Mouse (Mus musculus) erythroblast, embryonic 14.5 days (primary cell): ENCODE results near the gene Tnfsfm13. TPM values are rescaled to one million over a fixed set of nuclear protein-coding genes. Genes with fewer than 3 reads are reported as not detected.

ENCODE experiments used
- H3K27me3 ChIP-seq: 2 replicates; pipeline ENCODE4 v1.6.1; 2012; ENCODE audit warnings: inconsistent platforms; ENCODE audit not compliant: control insufficient read depth
- H3K36me3 ChIP-seq: 2 replicates; pipeline ENCODE4 v1.6.1; 2012; ENCODE audit warnings: mild to moderate bottlenecking, inconsistent platforms; ENCODE audit not compliant: control insufficient read depth
- H3K4me1 ChIP-seq: 2 replicates; pipeline ENCODE4 v1.6.1; 2012; ENCODE audit warnings: inconsistent platforms; ENCODE audit not compliant: control insufficient read depth
- H3K4me3 ChIP-seq: replicated peaks from 2 replicates; pipeline ENCODE3; 2012; ENCODE audit warnings: moderate library complexity, mild to moderate bottlenecking, inconsistent platforms
- H3K9me3 ChIP-seq: 2 replicates; pipeline ENCODE4 v1.6.1; 2012; ENCODE audit warnings: low read length, inconsistent platforms, mixed read lengths; ENCODE audit not compliant: control insufficient read depth
- GATA1 ChIP-seq: IDR thresholded peaks from 2 replicates; pipeline ENCODE4 v1.6.1; 2012; ENCODE audit warnings: low read length, inconsistent platforms, mixed read lengths
- TAL1 ChIP-seq: IDR thresholded peaks from 3 replicates; pipeline ENCODE4 v1.6.1; 2012; ENCODE audit warnings: low read length, inconsistent platforms, mixed read lengths
- polyA plus RNA-seq: library from polyadenylated mRNA; stranded (reverse); fragments of >175 nt; gene quantifications from 2 replicates; pipeline ENCODE4 v1.2.3, GENCODE M21; 2012

The Tnfsfm13 gene
- polyA plus RNA-seq, 1 experiment, result not detected

DNA sequence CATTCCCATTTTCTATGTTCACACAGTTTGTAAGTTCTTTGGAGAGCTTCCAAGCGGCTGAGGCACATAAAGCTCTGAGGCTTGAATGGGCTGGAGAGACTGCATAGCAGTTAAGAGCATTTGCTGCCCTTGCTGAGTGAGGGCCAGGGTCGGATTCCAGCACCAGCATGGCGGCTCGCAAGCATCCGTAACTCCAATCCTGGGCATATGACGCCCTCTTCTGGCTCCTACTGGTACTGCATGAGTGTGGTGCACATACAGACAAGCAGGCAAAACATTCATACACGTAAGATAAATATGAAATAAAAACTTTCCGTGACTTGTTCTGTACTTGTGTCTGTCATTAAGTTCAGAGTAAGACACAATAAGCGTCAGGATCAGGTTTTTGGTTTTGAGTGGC lies 19.6 kb upstream of the Tnfsfm13 start:
- Histone ChIP-seq H3K4me3 (no peak overlapping the region), H3K36me3 (no peaks in the 10 kb centered on the region), H3K4me1 (peaks cover 55% of the 10 kb centered on the region), H3K27me3 (no peaks in the 10 kb centered on the region), H3K9me3 (peaks cover 3% of the 10 kb centered on the region)
- TF ChIP-seq TAL1 (no peak), GATA1 (no peak)

DNA sequence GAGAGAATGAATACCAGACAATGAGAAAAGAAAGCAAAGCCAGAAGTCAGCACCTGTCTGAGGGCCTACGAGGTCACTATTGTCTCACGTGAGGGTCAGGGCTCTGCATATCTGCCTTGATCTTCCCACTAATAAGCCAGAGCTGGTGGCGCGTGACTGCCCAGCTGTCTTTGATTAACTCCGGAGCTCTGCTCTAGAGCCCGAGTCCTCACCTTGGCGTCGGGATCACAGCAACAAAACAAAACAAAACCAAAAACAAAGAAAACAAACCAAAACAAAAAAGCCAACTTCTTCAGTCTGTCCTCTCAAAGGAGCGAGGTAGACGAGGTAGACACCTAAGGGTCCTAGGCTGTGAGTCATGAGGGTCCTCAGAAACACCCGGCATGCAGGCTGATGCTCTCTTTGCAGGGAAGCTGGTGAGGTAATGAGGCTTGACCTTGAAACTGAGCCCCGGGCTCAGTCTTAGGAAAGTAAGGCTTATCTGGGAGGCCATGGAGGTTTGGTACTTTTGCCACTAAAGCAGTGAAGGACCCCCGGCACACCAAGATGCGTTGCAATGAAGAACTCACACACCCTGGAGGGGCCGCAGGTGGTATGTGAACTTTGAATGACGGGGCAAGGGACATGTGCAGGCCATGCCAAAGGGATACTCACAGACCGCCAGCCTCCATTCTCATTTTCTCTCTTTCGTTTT lies 18.9 kb upstream of the Tnfsfm13 start:
- Histone ChIP-seq H3K27me3 (no peaks in the 10 kb centered on the region), H3K4me3 (no peak overlapping the region), H3K4me1 (peaks cover 58% of the 10 kb centered on the region), H3K36me3 (no peaks in the 10 kb centered on the region), H3K9me3 (peaks cover 3% of the 10 kb centered on the region)
- no peak for TF ChIP-seq GATA1
- TF ChIP-seq TAL1, result no peak

DNA sequence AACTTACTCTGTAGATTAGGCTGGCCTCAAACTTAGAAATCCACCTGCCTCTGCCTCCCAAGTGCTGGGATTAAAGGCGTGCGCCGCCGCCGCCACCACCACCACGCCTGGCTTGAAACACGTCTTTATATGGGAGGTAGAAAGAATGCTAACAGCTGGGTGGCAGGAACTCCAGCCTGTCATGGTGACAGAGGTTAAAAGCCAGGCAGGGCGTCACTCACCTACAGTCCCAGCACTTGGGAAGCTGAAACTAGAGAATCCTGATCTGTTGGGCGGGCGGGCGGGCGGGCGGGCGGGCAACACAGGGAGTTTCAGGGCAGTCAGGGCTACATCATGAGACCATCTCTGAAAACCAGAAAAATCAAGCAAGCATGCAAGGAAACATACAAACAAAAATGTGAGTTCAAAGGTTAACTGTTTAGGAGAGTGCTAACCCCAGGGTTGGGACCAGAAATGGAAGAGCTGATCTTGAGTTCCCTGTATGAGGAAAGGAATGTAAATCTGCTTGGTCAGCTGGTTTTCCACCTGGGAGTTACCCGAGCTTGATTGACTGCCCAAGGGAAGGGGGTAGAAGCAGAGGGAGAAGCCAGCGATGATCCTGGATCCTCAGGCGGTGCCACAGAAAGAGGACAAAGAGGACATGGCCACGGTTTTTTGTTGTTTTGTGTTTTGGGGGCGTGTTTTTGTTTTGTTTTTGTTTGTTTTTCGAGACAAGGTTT lies 17.2 kb upstream of the Tnfsfm13 start:
- Histone ChIP-seq H3K36me3 (no peaks in the 10 kb centered on the region), H3K9me3 (peaks cover 3% of the 10 kb centered on the region), H3K4me1 (peaks cover 54% of the 10 kb centered on the region), H3K4me3 (no peak overlapping the region), H3K27me3 (no peaks in the 10 kb centered on the region)
- no peak for TF ChIP-seq GATA1
- no peak for TF ChIP-seq TAL1

DNA sequence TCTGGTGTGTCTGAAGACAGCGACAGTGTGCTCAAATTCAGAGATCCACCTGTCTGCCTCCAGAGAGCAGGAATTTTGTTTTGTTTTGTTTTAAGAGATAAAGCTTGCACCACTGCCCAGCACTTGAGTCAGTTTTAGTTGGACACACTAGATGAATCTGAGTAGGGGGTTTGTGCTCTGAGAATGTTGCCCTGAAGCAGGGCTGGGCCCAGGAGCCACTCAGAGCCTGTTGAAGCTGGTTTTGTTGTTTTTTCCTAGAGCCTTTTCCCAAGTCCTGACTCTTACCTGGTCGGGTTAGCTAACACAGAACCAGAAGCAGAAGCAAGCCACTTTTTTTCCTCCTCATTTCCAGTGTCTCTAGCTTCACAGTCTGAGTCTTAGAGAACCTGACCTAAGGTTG lies 15.2 kb upstream of the Tnfsfm13 start:
- TF ChIP-seq TAL1 (no peak), GATA1 (no peak)
- H3K27me3 ChIP-seq, result no peaks in the 10 kb centered on the region

DNA sequence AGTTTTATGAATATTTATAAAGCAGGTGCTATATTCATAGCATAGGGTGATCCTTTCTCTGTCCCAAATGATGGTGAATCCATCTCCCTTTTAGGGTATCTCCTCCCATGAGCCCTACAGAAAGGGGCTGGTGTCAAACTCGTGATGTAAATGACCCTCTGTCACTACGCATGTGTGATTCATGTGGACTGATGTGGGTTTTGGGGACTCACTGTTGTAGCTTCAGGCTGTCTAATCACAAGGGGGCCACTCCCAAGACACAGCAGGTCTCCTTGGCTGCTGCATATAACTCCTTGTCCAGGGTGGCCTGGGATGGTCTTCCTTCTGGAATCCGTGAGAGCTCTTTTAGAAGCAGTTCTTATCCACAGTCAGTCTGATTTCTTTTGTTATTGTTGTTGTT lies 14.6 kb upstream of the Tnfsfm13 start:
- H3K27me3 ChIP-seq, result no peaks in the 10 kb centered on the region
- no peak overlapping the region for H3K4me3 ChIP-seq
- peaks cover 2% of the 10 kb centered on the region for H3K9me3 ChIP-seq
- peaks cover 40% of the 10 kb centered on the region for H3K4me1 ChIP-seq
- no peak for TF ChIP-seq GATA1
- TF ChIP-seq TAL1, result no peak
- H3K36me3 ChIP-seq, result no peaks in the 10 kb centered on the region

More for the DNA sequence above, 15.2 kb upstream of the Tnfsfm13 start:
- peaks cover 3% of the 10 kb centered on the region for H3K9me3 ChIP-seq
- H3K4me1 ChIP-seq, result peaks cover 45% of the 10 kb centered on the region
- H3K36me3 ChIP-seq, result no peaks in the 10 kb centered on the region
- no peak overlapping the region for H3K4me3 ChIP-seq

DNA sequence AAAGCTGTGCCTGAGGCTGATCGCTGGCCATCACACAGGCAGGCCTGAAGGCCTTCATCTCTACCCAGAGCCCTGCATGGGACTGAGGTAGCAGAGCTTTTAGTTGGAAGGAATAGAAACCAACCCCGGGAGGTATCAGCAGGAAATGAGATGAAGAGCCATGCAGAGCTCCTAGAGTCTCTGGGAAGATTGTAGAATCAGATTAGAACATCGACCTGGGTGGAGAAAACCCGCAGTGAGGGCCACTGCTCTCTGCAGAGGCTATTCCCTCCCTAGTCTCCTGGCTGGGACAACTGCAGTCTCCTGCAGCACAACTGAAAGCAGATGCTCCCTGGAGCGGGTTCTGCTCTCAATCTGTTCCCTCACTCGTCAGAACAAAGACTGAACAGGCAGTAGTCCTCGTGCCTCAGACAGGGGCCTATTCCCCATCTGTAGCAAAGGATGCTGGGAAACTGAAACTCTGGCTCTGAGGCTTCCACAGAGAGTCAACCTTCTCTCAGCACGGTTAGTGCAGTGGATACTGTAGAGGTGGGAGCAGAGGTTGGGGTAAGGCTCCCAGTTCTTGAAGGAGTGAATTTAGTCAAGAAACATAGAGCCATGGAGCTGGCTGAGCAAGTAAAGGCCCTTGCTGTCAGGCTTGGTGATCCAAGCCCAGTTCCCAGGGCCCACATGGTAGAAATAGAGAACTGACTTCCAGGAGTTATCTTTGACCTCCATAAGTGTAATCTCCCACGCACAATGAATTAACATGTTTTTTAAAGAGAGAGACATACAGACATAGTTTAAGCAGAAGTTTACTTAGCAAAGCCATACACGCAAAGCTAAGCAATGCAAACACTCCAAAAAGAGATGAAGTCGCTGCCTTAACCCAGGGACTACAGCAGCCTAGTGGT lies 13.9 kb upstream of the Tnfsfm13 start:
- Histone ChIP-seq H3K9me3 (no peaks in the 10 kb centered on the region), H3K36me3 (no peaks in the 10 kb centered on the region), H3K27me3 (no peaks in the 10 kb centered on the region), H3K4me3 (no peak overlapping the region), H3K4me1 (peaks cover 37% of the 10 kb centered on the region)
- TF ChIP-seq TAL1 (no peak), GATA1 (no peak; the same call in 1 of the 2 replicates)

DNA sequence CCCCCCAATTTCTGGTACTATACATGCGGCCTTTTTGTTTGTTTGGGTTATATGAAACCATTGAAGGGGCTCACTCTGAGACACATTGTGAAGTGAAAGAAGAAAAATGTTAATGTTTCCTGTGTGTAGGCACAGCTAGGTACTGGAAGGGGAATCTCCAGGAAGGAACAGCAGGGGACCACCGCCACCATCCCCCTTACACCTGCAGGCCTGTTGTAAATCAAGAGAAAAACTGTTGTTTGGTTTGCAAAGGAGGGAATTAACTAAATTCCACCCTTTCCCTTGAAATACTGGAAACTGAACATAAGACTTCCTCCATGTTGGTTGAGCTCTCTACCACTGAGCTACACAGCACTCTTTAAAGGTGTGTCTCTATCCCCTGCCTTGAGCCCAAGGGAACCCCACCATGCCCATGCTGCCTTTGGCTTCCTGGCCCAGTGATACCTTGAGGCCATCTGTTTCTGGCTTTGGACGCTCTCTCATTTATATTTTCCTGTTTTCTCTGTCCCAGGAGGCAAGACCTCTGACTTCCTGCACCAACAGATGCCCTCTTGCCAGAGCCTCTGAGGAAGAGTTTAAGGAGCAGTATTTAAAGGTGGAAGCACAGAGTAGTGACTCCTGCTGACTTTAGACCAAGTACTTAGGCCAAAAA lies 12.8 kb upstream of the Tnfsfm13 start:
- peaks cover 37% of the 10 kb centered on the region for H3K4me1 ChIP-seq
- H3K4me3 ChIP-seq, result no peak overlapping the region
- no peak for TF ChIP-seq TAL1
- no peak for TF ChIP-seq GATA1
- no peaks in the 10 kb centered on the region for H3K27me3 ChIP-seq
- no peaks in the 10 kb centered on the region for H3K36me3 ChIP-seq
- H3K9me3 ChIP-seq, result no peaks in the 10 kb centered on the region

DNA sequence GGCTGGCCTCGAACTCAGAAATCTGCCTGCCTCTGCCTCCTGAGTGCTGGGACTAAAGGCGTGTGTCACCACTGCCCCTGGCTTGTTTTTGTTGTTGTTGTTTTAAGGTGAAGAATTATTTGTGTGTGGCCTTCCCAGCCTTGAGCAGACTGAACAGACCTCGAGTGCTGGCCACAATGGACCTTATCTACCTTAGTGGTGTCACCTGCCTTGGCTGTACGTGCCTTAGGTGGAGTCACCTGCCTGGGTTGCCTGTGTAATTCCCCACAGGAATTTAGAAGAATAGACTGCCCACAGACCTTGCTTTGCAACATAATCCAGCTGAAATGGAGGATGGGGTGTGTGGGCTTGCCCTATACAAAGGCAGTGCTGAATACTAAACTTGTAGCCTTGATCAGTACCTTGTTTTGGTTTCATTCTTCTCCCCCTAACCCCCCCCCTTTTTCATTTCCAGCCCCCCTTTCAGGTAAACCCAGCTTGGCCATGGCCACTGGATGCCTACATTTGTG lies 12.0 kb upstream of the Tnfsfm13 start:
- no peaks in the 10 kb centered on the region for H3K9me3 ChIP-seq
- H3K4me1 ChIP-seq, result peaks cover 37% of the 10 kb centered on the region
- H3K27me3 ChIP-seq, result no peaks in the 10 kb centered on the region
- no peak for TF ChIP-seq TAL1
- TF ChIP-seq GATA1, result no peak
- no peaks in the 10 kb centered on the region for H3K36me3 ChIP-seq
- H3K4me3 ChIP-seq, result no peak overlapping the region
